Mouse (Mus musculus): ENCODE measurements around the gene Galnt17.

- TF ChIP-seq CTCF (IDR thresholded peaks at IDR 0.05; ENCODE audit: low read depth) = no peak
- TF ChIP-seq EP300 (optimal IDR thresholded peaks at IDR 0.05) = no peak
These were observed 116.0 kb downstream of the Galnt17 start for GRCm38 (mm10) chr5:131192311-131192710.

All from stomach, postnatal 0 days (tissue).